Mouse (Mus musculus): Measurements from ENCODE around the gene Gimap1.

GRCm38 (mm10) chr6:48745959-48746889 is 7.4 kb downstream of the Gimap1 start, which contains the start of gene Gimap5:
- TF ChIP-seq CTCF (IDR thresholded peaks at IDR 0.05; ENCODE audit: insufficient read depth, low read depth, low read length) (no peak), POLR2A (IDR thresholded peaks at IDR 0.05; ENCODE audit: insufficient read depth, low read depth, low read length) (no peak)

All from olfactory bulb, adult 2 months (tissue).